Mouse (Mus musculus) liver, embryonic 11.5 days (tissue): ENCODE measurements around the gene Exosc2. TPM values are rescaled to one million over a fixed set of nuclear protein-coding genes. Genes with fewer than 3 reads are reported as not detected.

Experiments used
- ATAC-seq: fragments of 200-750 bp; cut with Nextera tagmentation; replicated peaks from 2 replicates; pipeline ENCODE4 v1.8.0; 2017; ENCODE audit warnings: moderate number of reproducible peaks, mild to moderate bottlenecking, moderate TSS enrichment, moderate library complexity; ENCODE audit not compliant: low FRiP score
- DNase-seq: peaks from one replicate; pipeline ENCODE4 v3.0.0-alpha.2; 2017; ENCODE audit warnings: low spot score
- H3K27ac ChIP-seq: fragments of 300-500 bp; sonication (generic); 2 replicates; pipeline ENCODE4 v1.5.1; 2014; ENCODE audit warnings: mild to moderate bottlenecking, low read depth, low read length, control low read depth
- H3K27me3 ChIP-seq: fragments of 300-500 bp; sonication (generic); replicated peaks from 2 replicates; pipeline ENCODE4 v1.6.1; 2014; ENCODE audit warnings: low read length, mixed read lengths; ENCODE audit not compliant: control insufficient read depth, insufficient read depth
- H3K36me3 ChIP-seq: fragments of 300-500 bp; sonication (generic); 2 replicates; pipeline ENCODE4 v1.6.1; 2014; ENCODE audit warnings: mild to moderate bottlenecking, low read length, moderate library complexity, mixed read lengths; ENCODE audit not compliant: control insufficient read depth, insufficient read depth
- H3K4me1 ChIP-seq: fragments of 300-500 bp; sonication (generic); replicated peaks from 2 replicates; pipeline ENCODE4 v1.6.1; 2014; ENCODE audit warnings: low read length, mixed read lengths; ENCODE audit not compliant: control insufficient read depth, insufficient read depth
- H3K4me2 ChIP-seq: fragments of 300-500 bp; sonication (generic); 2 replicates; pipeline ENCODE4 v1.6.1; 2014; ENCODE audit warnings: mild to moderate bottlenecking, control low read depth, moderate library complexity
- H3K4me3 ChIP-seq: fragments of 300-500 bp; sonication (generic); 2 replicates; pipeline ENCODE4 v1.5.1; 2014; ENCODE audit warnings: low read depth, low read length, control low read depth
- H3K9ac ChIP-seq: fragments of 300-500 bp; sonication (generic); 2 replicates; pipeline ENCODE4 v1.6.1; 2014; ENCODE audit warnings: low read depth, low read length, control low read depth
- H3K9me3 ChIP-seq: fragments of 300-500 bp; sonication (generic); 2 replicates; pipeline ENCODE4 v1.6.1; 2016; ENCODE audit warnings: low read length, inconsistent platforms, mixed read lengths; ENCODE audit not compliant: control insufficient read depth
- WGBS: fragments of 180-500 bp; shearing (Covaris S2); extraction: QIAGEN DNeasy Blood & Tissue Kit; methylation state at CpG from one replicate; pipeline ENCODE4 v1.1.7; 2014; 5-methylcytosine and 5-hydroxymethylcytosine counted together
- polyA plus RNA-seq: library from polyadenylated mRNA; unstranded; fragments of >200 nt; fragmentation: Nextera tagmentation; extraction: Ambion mirVana; gene quantifications from 2 replicates; pipeline ENCODE4 v1.2.1, GENCODE M21; 2014

Exosc2 gene
- polyA plus RNA-seq: 86.0 and 96.1 TPM in 2 replicates

- under 1% methylated on average over 27 of the region's 27 CpGs for WGBS
- Histone ChIP-seq H3K9ac (peak within 1 kb of the TSS; percentile 87), H3K4me1 (peaks cover 9% of the 10 kb centered on the region; the same call in 1 of the 2 replicates), H3K4me2 (peak within 1 kb of the TSS; percentile 83), H3K27me3 (no peaks in the 10 kb centered on the region), H3K36me3 (peaks cover 28% of the 10 kb centered on the region), H3K9me3 (no peaks in the 10 kb centered on the region), H3K4me3 (peak within 1 kb of the TSS; percentile 85), H3K27ac (peak within 1 kb of the TSS; percentile 67)
- peak; percentile 83 for DNase-seq
- peak; percentile 97 for ATAC-seq
These were observed at the start of gene Exosc2 for GRCm38 (mm10) chr2:31670551-31671035. Gene Exosc2 (plus strand): TSS chr2:31670715.

- Histone ChIP-seq H3K27me3 (peaks cover 72% of the 10 kb centered on the region), H3K4me1 (peaks cover 4% of the 10 kb centered on the region; the same call in 1 of the 2 replicates), H3K4me3 (no peak overlapping the region), H3K9ac (no peak overlapping the region), H3K4me2 (no peak overlapping the region), H3K36me3 (no peaks in the 10 kb centered on the region), H3K9me3 (no peaks in the 10 kb centered on the region), H3K27ac (no peak overlapping the region)
- 54% methylated on average over 3 of the region's 3 CpGs for whole genome bisulfite sequencing
- no peak for ATAC-seq
- DNase-seq: no peak
These were observed 37.0 kb upstream of the Exosc2 start for GRCm38 (mm10) chr2:31633531-31633930.

GRCm38 (mm10) chr2:31635281-31636137 is 35.0 kb upstream of the Exosc2 start:
- Histone ChIP-seq H3K9me3 (no peaks in the 10 kb centered on the region), H3K36me3 (no peaks in the 10 kb centered on the region), H3K4me2 (peak overlapping the region; percentile 28; the same call in 1 of the 2 replicates), H3K9ac (no peak overlapping the region), H3K4me3 (peak overlapping the region; percentile 18; the same call in 1 of the 2 replicates), H3K27ac (no peak overlapping the region), H3K4me1 (peaks cover 4% of the 10 kb centered on the region; the same call in 1 of the 2 replicates), H3K27me3 (peaks cover 92% of the 10 kb centered on the region)
- ATAC-seq (no peak), DNase-seq (peak; percentile 51)
- WGBS: 3% methylated on average over 51 of the region's 52 CpGs

- H3K4me3 ChIP-seq: peak overlapping the region; percentile 3; the same call in 1 of the 2 replicates
- no peaks in the 10 kb centered on the region for H3K9me3 ChIP-seq
- no peaks in the 10 kb centered on the region for H3K36me3 ChIP-seq
- H3K4me2 ChIP-seq: peak overlapping the region; percentile 20
- no peak overlapping the region for H3K27ac ChIP-seq
- peaks cover 4% of the 10 kb centered on the region; the same call in 1 of the 2 replicates for H3K4me1 ChIP-seq
- 2% methylated on average over 48 of the region's 48 CpGs for WGBS
- no peak overlapping the region for H3K9ac ChIP-seq
- H3K27me3 ChIP-seq: peaks cover 99% of the 10 kb centered on the region
- no peak for DNase-seq
- no peak for ATAC-seq
These were observed 34.3 kb upstream of the Exosc2 start for GRCm38 (mm10) chr2:31636138-31636741.

GRCm38 (mm10) chr2:31636742-31637141 is 33.8 kb upstream of the Exosc2 start:
- peaks cover 4% of the 10 kb centered on the region; the same call in 1 of the 2 replicates for H3K4me1 ChIP-seq
- peaks cover 100% of the 10 kb centered on the region for H3K27me3 ChIP-seq
- no peak overlapping the region for H3K9ac ChIP-seq
- no peaks in the 10 kb centered on the region for H3K36me3 ChIP-seq
- ATAC-seq (no peak), DNase-seq (no peak)
- H3K4me3 ChIP-seq: 0 out of 2 replicates have a peak overlapping the region, but pooled peaks have one; percentile 6
- H3K27ac ChIP-seq: no peak overlapping the region
- H3K4me2 ChIP-seq: no peak overlapping the region; the same call in 1 of the 2 replicates
- 3% methylated on average over 35 of the region's 35 CpGs for WGBS
- H3K9me3 ChIP-seq: no peaks in the 10 kb centered on the region

- peaks cover 100% of the 10 kb centered on the region for H3K27me3 ChIP-seq
- no peak overlapping the region for H3K4me3 ChIP-seq
- H3K36me3 ChIP-seq: no peaks in the 10 kb centered on the region
- no peak overlapping the region for H3K27ac ChIP-seq
- peaks cover 4% of the 10 kb centered on the region; the same call in 1 of the 2 replicates for H3K4me1 ChIP-seq
- no peaks in the 10 kb centered on the region for H3K9me3 ChIP-seq
- no peak overlapping the region for H3K4me2 ChIP-seq
- ATAC-seq: no peak
- no peak overlapping the region for H3K9ac ChIP-seq
- 4% methylated on average over 12 of the region's 12 CpGs for WGBS
- DNase-seq: no peak
These were observed 33.2 kb upstream of the Exosc2 start for GRCm38 (mm10) chr2:31637311-31637710.

- H3K4me3 ChIP-seq: no peak overlapping the region
- no peak for ATAC-seq
- H3K36me3 ChIP-seq: no peaks in the 10 kb centered on the region
- no peak overlapping the region for H3K9ac ChIP-seq
- H3K4me2 ChIP-seq: no peak overlapping the region
- no peak overlapping the region for H3K27ac ChIP-seq
- H3K4me1 ChIP-seq: peaks cover 4% of the 10 kb centered on the region; the same call in 1 of the 2 replicates
- WGBS: 1% methylated on average over 22 of the region's 22 CpGs
- no peaks in the 10 kb centered on the region for H3K9me3 ChIP-seq
- peak; percentile 57 for DNase-seq
- H3K27me3 ChIP-seq: peaks cover 100% of the 10 kb centered on the region
These were observed 32.7 kb upstream of the Exosc2 start for GRCm38 (mm10) chr2:31637807-31638206.

- DNase-seq: no peak
- no peak overlapping the region for H3K4me3 ChIP-seq
- peaks cover 4% of the 10 kb centered on the region; the same call in 1 of the 2 replicates for H3K4me1 ChIP-seq
These were observed 31.7 kb upstream of the Exosc2 start for GRCm38 (mm10) chr2:31638581-31639465.

More at GRCm38 (mm10) chr2:31638581-31639465, 31.7 kb upstream of the Exosc2 start:
- H3K9me3 ChIP-seq: no peaks in the 10 kb centered on the region
- no peaks in the 10 kb centered on the region for H3K36me3 ChIP-seq
- no peak overlapping the region for H3K27ac ChIP-seq
- H3K9ac ChIP-seq: no peak overlapping the region
- peaks cover 100% of the 10 kb centered on the region for H3K27me3 ChIP-seq
- no peak for ATAC-seq
- no peak overlapping the region for H3K4me2 ChIP-seq
- WGBS: 3% methylated on average over 30 of the region's 34 CpGs
